In genomic region chr9:77376561-77376960, GRCm38 (mm10) we compare ENCODE assay signal across 14 mouse cellular contexts. TPM values are rescaled to one million over a fixed set of nuclear protein-coding genes. Genes with fewer than 3 reads are reported as not detected.
"Had no signal": no experiment of that assay in that cellular context is flagged by ENCODE, and none has a peak within 500 bp of the region (broad histone marks: within the 10 kb centered on the region; RNA-seq: fewer than 3 reads in every experiment).

No protein-coding gene starts in this region.

- H3K27ac ChIP-seq: liver, embryonic 15.5 days; midbrain, embryonic 10.5 days; neural tube, embryonic 13.5 days; neural tube, embryonic 15.5 days had no signal

- H3K4me3 ChIP-seq: liver, embryonic 15.5 days; midbrain, embryonic 10.5 days; myocyte; neural tube, embryonic 13.5 days; neural tube, embryonic 15.5 days had no signal

- H3K36me3 ChIP-seq: liver, embryonic 15.5 days; midbrain, embryonic 10.5 days; neural tube, embryonic 13.5 days; neural tube, embryonic 15.5 days had no signal

- H3K4me2 ChIP-seq: liver, embryonic 15.5 days; lung, embryonic 14.5 days; neural tube, embryonic 13.5 days; neural tube, embryonic 15.5 days had no signal

- H3K9ac ChIP-seq: liver, embryonic 15.5 days; liver, postnatal 0 days; lung, embryonic 14.5 days; neural tube, embryonic 13.5 days; neural tube, embryonic 15.5 days had no signal

- H3K27me3 ChIP-seq: liver, embryonic 15.5 days; neural tube, embryonic 13.5 days had no signal

- H3K4me1 ChIP-seq: liver, embryonic 15.5 days; neural tube, embryonic 13.5 days; neural tube, embryonic 15.5 days had no signal

- ATAC-seq: liver, postnatal 0 days; midbrain, embryonic 16.5 days had no signal

- DNase-seq: midbrain, embryonic 14.5 days had no signal

- H3K9me3 ChIP-seq: liver, embryonic 15.5 days; midbrain, embryonic 10.5 days; neural tube, embryonic 13.5 days; neural tube, embryonic 15.5 days had no signal

RNA-seq across cellular contexts. Expression of gene Mlip, which starts 23.8 kb away (rescaled TPM):
- total RNA-seq: megakaryocyte, adult 5-6 weeks; megakaryocyte-erythroid progenitor cell, adult 5-6 weeks had no signal
- polyA plus RNA-seq: liver, postnatal 0 days; neural tube, embryonic 11.5 days; small intestine, adult 2 months; thymus, postnatal 0 days had no signal
